Mouse (Mus musculus) CH12.LX (cell line): ENCODE measurements around the gene Pik3r2.

ENCODE experiments used
- BHLHE40 ChIP-seq: IDR thresholded peaks from 2 replicates; pipeline ENCODE4 v1.6.1; 2011; ENCODE audit warnings: mild to moderate bottlenecking, low read depth, low read length, improper control_type of control experiment
- CHD1 ChIP-seq: IDR thresholded peaks from 2 replicates; pipeline ENCODE4 v1.6.1; 2012; ENCODE audit warnings: low read depth, low read length, improper control_type of control experiment, inconsistent platforms
- CTCF ChIP-seq, 2 experiments: IDR thresholded peaks in 1 of 2; conservative IDR thresholded peaks in 1 of 2; 2 replicates each; pipeline ENCODE4 v1.5.1; 2011 to 2012; ENCODE audit warnings: low read depth in 2 of 2, low read length in 2 of 2, improper control_type of control experiment in 1 of 2, inconsistent platforms in 1 of 2, mild to moderate bottlenecking in 1 of 2, moderate library complexity in 1 of 2
- ELF1 ChIP-seq: IDR thresholded peaks from 2 replicates; pipeline ENCODE4 v1.6.1; 2014; ENCODE audit warnings: low read depth, mild to moderate bottlenecking, inconsistent platforms, low read length, improper control_type of control experiment
- EP300 ChIP-seq: IDR thresholded peaks from 2 replicates; pipeline ENCODE4 v1.6.1; 2011; ENCODE audit warnings: low read length, improper control_type of control experiment
- JUND ChIP-seq: conservative IDR thresholded peaks from 2 replicates; pipeline ENCODE4 v1.6.1; 2011; ENCODE audit warnings: low read depth, low read length, improper control_type of control experiment
- MAX ChIP-seq: IDR thresholded peaks from 2 replicates; pipeline ENCODE4 v1.6.1; 2011; ENCODE audit warnings: low read length, improper control_type of control experiment
- POLR2A ChIP-seq: IDR thresholded peaks from 2 replicates; pipeline ENCODE4 v1.6.1; 2011; ENCODE audit warnings: low read depth, mild to moderate bottlenecking, improper control_type of control experiment, low read length
- TBP ChIP-seq: conservative IDR thresholded peaks from 2 replicates; pipeline ENCODE4 v1.6.1; 2011; ENCODE audit warnings: low read depth, low read length, improper control_type of control experiment
- USF1 ChIP-seq: IDR thresholded peaks from 2 replicates; pipeline ENCODE4 v1.6.1; 2014; ENCODE audit warnings: low read depth, mild to moderate bottlenecking, inconsistent platforms, low read length, improper control_type of control experiment
- USF2 ChIP-seq: conservative IDR thresholded peaks from 2 replicates; pipeline ENCODE4 v1.6.1; 2011; ENCODE audit warnings: low read depth, low read length, improper control_type of control experiment
- ZKSCAN1 ChIP-seq: IDR thresholded peaks from 2 replicates; pipeline ENCODE4 v1.6.1; 2012; ENCODE audit warnings: low read depth, inconsistent platforms, low read length, improper control_type of control experiment, borderline replicate concordance
- ZMIZ1 ChIP-seq: IDR thresholded peaks from 2 replicates; pipeline ENCODE4 v1.6.1; 2012; ENCODE audit warnings: low read depth, mild to moderate bottlenecking, inconsistent platforms, low read length, improper control_type of control experiment
- ZNF384 ChIP-seq: IDR thresholded peaks from 2 replicates; pipeline ENCODE4 v1.6.1; 2012; ENCODE audit warnings: low read depth, low read length, improper control_type of control experiment, inconsistent platforms

DNA sequence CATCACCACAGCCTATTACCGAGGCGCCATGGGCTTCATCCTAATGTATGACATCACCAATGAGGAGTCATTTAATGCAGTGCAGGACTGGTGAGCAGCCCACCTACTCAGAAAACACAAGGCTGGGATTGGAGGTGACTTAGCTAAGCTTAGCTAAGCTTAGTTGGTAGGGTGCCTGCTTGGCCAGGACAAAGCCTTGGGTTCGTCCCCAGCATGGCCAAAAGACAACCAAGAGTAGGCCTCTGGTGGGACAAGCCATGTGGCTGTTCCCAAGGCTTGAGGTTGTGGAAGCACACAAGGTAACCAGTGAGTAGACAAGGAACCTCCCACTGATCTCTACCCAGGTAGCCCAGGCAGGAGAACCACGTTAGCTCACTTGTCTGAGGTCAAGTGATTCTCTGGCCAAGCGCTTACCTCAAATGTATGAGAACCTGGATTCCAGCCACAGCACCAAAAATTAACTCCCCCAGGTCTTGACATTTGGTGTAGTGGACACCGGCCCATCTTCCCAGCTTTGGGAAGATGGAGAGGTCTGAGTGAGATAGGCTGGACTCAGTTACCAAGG is 20.0 kb downstream of the Pik3r2 start:
- TF ChIP-seq POLR2A (no peak), MAX (no peak), EP300 (no peak), ZKSCAN1 (no peak), USF1 (no peak), ELF1 (no peak), CTCF (conservative IDR thresholded peaks at IDR 0.05 in 1 of 2, IDR thresholded peaks at IDR 0.05 in 1 of 2; ENCODE audit: low read depth in 2 of 2, low read length in 2 of 2) (no peak), CHD1 (no peak), BHLHE40 (no peak), ZNF384 (no peak), USF2 (no peak), TBP (no peak), JUND (no peak), ZMIZ1 (no peak)
